Mouse (Mus musculus) testis, adult 2 months (tissue): ENCODE results near the gene Rfc2.

ENCODE experiments used
- CTCF ChIP-seq: fragments of 200-500 bp; IDR thresholded peaks from 2 replicates; pipeline ENCODE4 v1.5.1; 2012; ENCODE audit warnings: low read depth, mild to moderate bottlenecking, inconsistent platforms, low read length, moderate library complexity; ENCODE audit not compliant: control insufficient read depth, insufficient read depth, insufficient replicate concordance
- POLR2A ChIP-seq: fragments of 200-500 bp; IDR thresholded peaks from 2 replicates; pipeline ENCODE4 v1.6.1; 2012; ENCODE audit warnings: low read depth, mild to moderate bottlenecking, inconsistent platforms, low read length, moderate library complexity; ENCODE audit not compliant: control insufficient read depth

DNA sequence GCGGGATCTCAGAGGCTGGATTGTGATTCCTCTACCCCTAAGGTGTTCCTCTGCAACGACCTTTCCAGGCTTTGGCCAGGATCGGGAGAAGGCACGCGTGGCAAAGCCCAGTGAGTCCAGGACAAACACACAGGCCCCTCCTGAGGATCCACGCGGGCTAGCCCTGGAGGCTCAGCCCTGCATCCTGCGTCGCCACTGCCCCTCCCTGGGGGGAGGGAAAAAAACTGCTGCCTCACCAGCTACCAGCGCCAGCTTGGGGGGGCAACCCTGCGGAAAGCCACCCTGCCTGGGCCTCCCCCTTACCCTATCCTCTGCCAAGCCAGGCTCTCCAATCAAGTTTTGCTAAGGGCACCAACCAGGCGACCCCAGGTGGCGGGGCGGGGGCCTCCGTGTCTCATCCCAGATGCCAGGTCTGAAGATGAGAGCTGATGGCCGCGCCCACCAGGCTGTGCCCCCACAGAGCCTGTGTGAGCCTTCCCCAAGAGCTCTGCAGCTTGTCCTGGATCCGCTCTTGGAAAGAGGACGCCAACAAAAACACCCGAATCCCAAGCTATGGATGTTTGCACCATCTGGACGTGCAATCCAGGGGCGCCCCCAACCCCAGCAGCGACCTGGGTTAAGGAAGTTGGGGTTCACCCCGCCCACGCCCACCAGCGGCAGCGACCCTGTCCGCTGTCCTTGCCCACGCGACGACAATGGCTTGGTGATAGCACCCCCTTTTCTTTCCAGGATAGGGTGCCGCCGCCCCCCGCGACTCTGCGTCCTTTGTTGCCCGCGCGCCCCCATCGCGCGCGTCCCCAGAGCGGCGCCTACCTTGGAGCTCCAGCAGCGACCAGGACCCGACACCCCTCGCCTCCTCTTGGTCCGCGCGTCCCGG is 29.7 kb upstream of the Rfc2 start:
- TF ChIP-seq CTCF (no peak), POLR2A (no peak)
